Mouse (Mus musculus): Measurements from ENCODE around the gene Spata32. TPM values are rescaled to one million over a fixed set of nuclear protein-coding genes. Genes with fewer than 3 reads are reported as not detected.

The Spata32 gene
- total RNA-seq, 2 experiments from 2014 or later, result not detected

DNA sequence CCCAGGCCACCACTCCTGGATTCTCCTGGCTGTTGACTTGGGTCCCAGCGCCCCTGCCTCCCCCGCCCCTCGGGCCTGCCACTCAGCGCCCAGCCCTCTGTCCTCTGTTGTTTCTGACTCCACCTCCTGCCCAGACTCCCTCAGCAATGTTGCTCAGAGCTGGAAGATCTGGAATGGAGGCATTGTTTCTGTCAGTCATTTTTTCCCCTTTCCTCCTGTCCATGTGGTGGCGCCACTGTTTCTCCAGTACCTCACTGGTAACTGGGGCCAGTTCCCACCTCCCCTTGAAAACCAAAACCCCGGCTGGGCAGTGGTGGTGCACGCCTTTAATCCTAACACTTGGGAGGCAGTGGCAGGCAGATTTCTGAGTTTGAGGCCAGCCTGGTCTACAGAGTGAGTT is 56.8 kb downstream of the Spata32 start:
- intact Hi-C loops (cut with DNase I), result no loop called here
- no peak for DNase-seq

DNA sequence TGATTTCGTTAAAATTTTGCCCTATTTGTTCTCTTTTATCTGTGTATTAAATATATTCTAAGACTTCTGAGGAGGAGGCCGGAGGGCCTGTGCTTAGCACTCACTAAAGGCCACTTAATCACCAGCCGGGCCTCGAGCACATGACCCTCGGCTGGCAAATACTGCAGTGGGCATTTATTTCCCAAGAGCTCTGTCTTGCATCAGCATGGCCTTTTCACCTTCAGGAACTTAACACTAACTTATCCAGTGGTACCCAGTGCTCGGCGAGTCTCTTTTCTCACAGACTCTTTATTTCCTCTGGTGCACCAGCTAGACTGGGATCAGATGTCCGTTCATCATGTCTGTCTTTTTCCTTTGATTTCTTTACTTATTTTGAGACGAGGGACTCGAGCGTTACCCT is 57.5 kb downstream of the Spata32 start:
- intact Hi-C loops (cut with DNase I), result no loop called here
- DNase-seq, result no peak

DNA sequence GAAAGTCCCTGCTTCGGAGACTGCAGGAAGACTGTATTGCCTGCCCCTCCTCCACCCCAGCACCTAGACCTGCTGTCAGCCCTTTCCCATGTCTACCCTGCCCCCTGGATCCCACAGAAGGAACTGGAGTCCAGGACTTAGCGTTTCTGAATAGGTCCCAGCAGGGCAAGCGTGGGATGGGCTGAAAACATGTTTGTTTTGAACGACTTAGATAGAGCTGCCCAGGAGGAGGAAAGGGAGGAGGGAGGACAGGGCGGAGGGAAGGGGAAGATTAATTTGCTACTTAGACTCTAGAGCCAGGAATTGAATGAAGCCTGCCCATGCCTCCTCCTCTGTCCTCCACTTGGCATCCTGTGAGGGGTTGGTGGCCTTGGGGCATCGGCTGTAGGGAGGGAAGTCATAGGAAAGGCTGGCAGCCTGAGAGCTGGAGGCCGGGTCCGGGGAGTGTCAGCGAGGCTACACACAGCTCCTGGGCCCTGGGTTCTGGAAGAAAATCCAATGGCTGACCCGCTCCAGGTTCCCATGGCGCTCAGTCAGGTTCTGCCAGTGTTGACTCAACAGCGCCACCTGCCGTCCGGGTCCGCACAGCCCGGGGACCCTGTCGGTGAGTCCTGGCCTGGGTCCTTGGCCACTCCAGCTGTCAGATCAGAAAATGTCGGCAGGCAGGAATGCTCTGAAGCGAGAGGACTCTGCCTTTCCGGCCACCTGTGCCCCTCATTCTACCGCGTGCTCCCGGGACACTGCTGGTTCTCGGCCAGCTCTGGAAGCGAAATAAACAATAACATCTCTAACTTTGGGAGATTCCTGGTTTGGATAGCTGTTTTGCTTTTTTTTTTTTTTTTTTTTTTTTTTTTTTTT is 59.4 kb downstream of the Spata32 start:
- intact Hi-C loops (cut with DNase I), result loop anchor here (1.0 to 5.0 kb wide), 4 partner anchors 26 to 102 kb away; partner anchors contain the start of gene Hexim2

More for the DNA sequence above, 59.4 kb downstream of the Spata32 start:
- peak; percentile 97 to 99 for DNase-seq

Other genes starting within 250 kb of the Spata32 start
- 10 to 100 TPM; 61.4 to 63.2 TPM for gene Nmt1, start 190.2 kb downstream of the Spata32 start, total RNA-seq (2021)
- gene Dcakd, start 190.1 kb downstream of the Spata32 start, total RNA-seq (2021), result 10 to 100 TPM; 62.5 to 70.5 TPM
- 10 to 100 TPM; 26.7 to 27.7 TPM for gene Plcd3, start 116.8 kb downstream of the Spata32 start, total RNA-seq (2021)
- gene Acbd4, start 116.8 kb downstream of the Spata32 start, total RNA-seq (2021), result 10 to 100 TPM; 35.5 to 37.4 TPM
- gene Hexim1, start 102.2 kb downstream of the Spata32 start, total RNA-seq (2021), result 10 to 100 TPM; 20.4 to 22.6 TPM
- gene Hexim2, start 86.0 kb downstream of the Spata32 start, total RNA-seq (2021), result 1 to 10 TPM; 3.1 to 3.9 TPM
- gene Fmnl1, start 47.3 kb downstream of the Spata32 start, total RNA-seq (2021), result 10 to 100 TPM; 14.4 to 15.6 TPM
- not detected for gene 1700023F06Rik, start 9.9 kb downstream of the Spata32 start, total RNA-seq (2021)
- gene Map3k14, start 49.0 kb upstream of the Spata32 start, total RNA-seq (2021), result 1 to 10 TPM; 3.8 to 4.3 TPM
- 10 to 100 TPM; 28.6 to 34.3 TPM for gene Arhgap27, start 145.3 kb upstream of the Spata32 start, total RNA-seq (2021)
- 10 to 100 TPM; 10.1 to 11.5 TPM for gene Plekhm1, start 194.3 kb upstream of the Spata32 start, total RNA-seq (2021)